9 mouse cellular contexts compared by ENCODE assay signal in the genomic region with DNA sequence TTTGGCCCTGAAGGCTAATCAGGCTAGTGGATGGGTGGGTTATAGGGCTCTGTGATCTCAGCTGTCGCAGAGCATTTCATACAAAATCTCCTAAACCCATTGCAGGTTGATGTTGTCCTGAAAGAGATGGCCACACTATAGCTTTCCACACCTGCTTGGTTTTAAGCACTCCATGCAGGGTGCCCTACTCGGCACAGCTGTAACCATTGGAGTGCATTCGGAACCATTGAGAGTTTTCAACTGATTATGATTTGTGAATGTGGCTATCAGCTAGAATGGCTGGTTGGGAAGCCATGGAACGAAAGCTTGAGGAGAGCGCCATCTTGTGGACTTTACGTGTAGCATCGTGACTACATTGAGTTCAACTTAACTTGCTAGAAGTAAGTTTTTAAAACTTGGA.
A peak's percentile ranks its signal among the peaks of the same experiment; 100 is the strongest.
DNase-seq lines count a peak whose midpoint lies in the region; ATAC-seq and TF ChIP-seq lines count a peak whose summit lies in the region.
"Had no signal": no experiment of that assay in that cellular context is flagged by ENCODE, and none has a peak within 500 bp of the region (broad histone marks: within the 10 kb centered on the region; RNA-seq: fewer than 3 reads in every experiment).

No protein-coding gene starts in this region.

- H3K4me2 ChIP-seq in hindbrain, embryonic 14.5 days (replicated peaks) = no peak overlapping the region
- H3K4me2 ChIP-seq in hindbrain, embryonic 12.5 days (replicated peaks) = no peak overlapping the region
- H3K4me2 ChIP-seq in midbrain, postnatal 0 days (ENCODE audit: low read depth, low read length, poor library complexity, severe bottlenecking) = no peak overlapping the region
- H3K4me2 ChIP-seq: liver, embryonic 15.5 days had no signal

- peak; percentile 53 for TF ChIP-seq CTCF in E14TG2a.4 (conservative IDR thresholded peaks at IDR 0.05; ENCODE audit: low read length)
- TF ChIP-seq CTCF in midbrain, postnatal 0 days (IDR thresholded peaks at IDR 0.05) = peak; percentile 95

- ATAC-seq in hindbrain, embryonic 14.5 days (ENCODE audit: low FRiP score) = no peak
- ATAC-seq in hindbrain, embryonic 12.5 days (ENCODE audit: low FRiP score) = no peak
- ATAC-seq in frontal cortex, adult (ENCODE audit: low TSS enrichment) = peak; percentile 88
- ATAC-seq in midbrain, postnatal 0 days (ENCODE audit: low FRiP score) = 0 out of 2 replicates have a peak, but pooled peaks have one; percentile 27

- 18% methylated on average over 7 of the region's 7 CpGs for WGBS in hindbrain, embryonic 14.5 days
- WGBS in hindbrain, embryonic 12.5 days = 21% methylated on average over 7 of the region's 7 CpGs
- 15% methylated on average over 7 of the region's 7 CpGs for WGBS in midbrain, postnatal 0 days

- no peak overlapping the region for H3K27ac ChIP-seq in hindbrain, embryonic 14.5 days
- no peak overlapping the region for H3K27ac ChIP-seq in hindbrain, embryonic 12.5 days
- no peak overlapping the region for H3K27ac ChIP-seq in midbrain, postnatal 0 days (ENCODE audit: low read depth, low read length)
- H3K27ac ChIP-seq: liver, embryonic 15.5 days had no signal

- no peaks in the 10 kb centered on the region for H3K36me3 ChIP-seq in hindbrain, embryonic 14.5 days (replicated peaks; ENCODE audit: control insufficient read depth, insufficient read depth)
- H3K36me3 ChIP-seq in hindbrain, embryonic 12.5 days = no peaks in the 10 kb centered on the region
- no peaks in the 10 kb centered on the region for H3K36me3 ChIP-seq in E14TG2a.4 (ENCODE audit: insufficient read depth, low read length)
- no peaks in the 10 kb centered on the region for H3K36me3 ChIP-seq in midbrain, postnatal 0 days (ENCODE audit: insufficient read depth, low read length)
- H3K36me3 ChIP-seq: liver, embryonic 15.5 days had no signal

- no peak overlapping the region for H3K4me3 ChIP-seq in hindbrain, embryonic 14.5 days (replicated peaks; ENCODE audit: low read length)
- H3K4me3 ChIP-seq in hindbrain, embryonic 12.5 days = no peak overlapping the region
- no peak overlapping the region for H3K4me3 ChIP-seq in E14TG2a.4 (replicated peaks; ENCODE audit: low read length)
- H3K4me3 ChIP-seq in midbrain, postnatal 0 days (ENCODE audit: low read depth, low read length) = no peak overlapping the region
- H3K4me3 ChIP-seq: liver, embryonic 15.5 days had no signal

- no peaks in the 10 kb centered on the region for H3K4me1 ChIP-seq in hindbrain, embryonic 14.5 days (replicated peaks; ENCODE audit: control insufficient read depth, insufficient read depth, low read length)
- no peaks in the 10 kb centered on the region for H3K4me1 ChIP-seq in hindbrain, embryonic 12.5 days
- H3K4me1 ChIP-seq in E14TG2a.4 (replicated peaks; ENCODE audit: low read depth, low read length) = peaks cover 27% of the 10 kb centered on the region
- no peaks in the 10 kb centered on the region for H3K4me1 ChIP-seq in midbrain, postnatal 0 days (ENCODE audit: insufficient read depth, low read length)
- H3K4me1 ChIP-seq: liver, embryonic 15.5 days had no signal

- peak; percentile 88 for DNase-seq in hindbrain, embryonic 14.5 days (ENCODE audit: low spot score)
- peak; percentile 50 for DNase-seq in c-Kit-positive CD71-positive TER-119-positive erythroid progenitor cells, embryonic 14.5 days (ENCODE audit: low spot score)
- peak; percentile 54 to 69 for DNase-seq in layer of hippocampus, postnatal 14 days (ENCODE audit: low spot score in 2 of 2)
- DNase-seq in midbrain, postnatal 0 days (ENCODE audit: low spot score) = peak; percentile 85
- DNase-seq in thymus, postnatal 0 days (ENCODE audit: low spot score) = peak; percentile 75

- H3K9me3 ChIP-seq in hindbrain, embryonic 14.5 days (ENCODE audit: control insufficient read depth, low read length) = no peaks in the 10 kb centered on the region
- H3K9me3 ChIP-seq in hindbrain, embryonic 12.5 days (replicated peaks) = no peaks in the 10 kb centered on the region
- H3K9me3 ChIP-seq in E14TG2a.4 (ENCODE audit: low read length) = peaks cover 8% of the 10 kb centered on the region; the same call in 1 of the 2 replicates
- H3K9me3 ChIP-seq in midbrain, postnatal 0 days (ENCODE audit: low read length) = no peaks in the 10 kb centered on the region
- H3K9me3 ChIP-seq: liver, embryonic 15.5 days had no signal

- H3K9ac ChIP-seq in hindbrain, embryonic 14.5 days = no peak overlapping the region
- H3K9ac ChIP-seq in hindbrain, embryonic 12.5 days = no peak overlapping the region
- H3K9ac ChIP-seq in midbrain, postnatal 0 days (replicated peaks; ENCODE audit: low read length, poor library complexity, severe bottlenecking) = no peak overlapping the region
- H3K9ac ChIP-seq: liver, embryonic 15.5 days had no signal

- peaks cover 23% of the 10 kb centered on the region for H3K27me3 ChIP-seq in hindbrain, embryonic 14.5 days (ENCODE audit: control insufficient read depth, insufficient read depth, low read length)
- H3K27me3 ChIP-seq in hindbrain, embryonic 12.5 days = peaks cover 17% of the 10 kb centered on the region
- peaks cover 18% of the 10 kb centered on the region for H3K27me3 ChIP-seq in E14TG2a.4 (ENCODE audit: insufficient read depth, low read length)
- peaks cover 11% of the 10 kb centered on the region for H3K27me3 ChIP-seq in midbrain, postnatal 0 days (ENCODE audit: insufficient read depth, low read length)
- H3K27me3 ChIP-seq: liver, embryonic 15.5 days had no signal

Comparison
In these comparisons a context has a peak if more than half of its experiments do, and no peak if none do; other contexts are left out.
1. ATAC-seq: peak in frontal cortex, adult (single experiment) and midbrain, postnatal 0 days (single experiment); none in hindbrain, embryonic 14.5 days (single experiment) and hindbrain, embryonic 12.5 days (single experiment).
2. Peak in every context shown above with its lines, with median percentiles within 50 percentile points of each other: DNase-seq.